Mouse (Mus musculus): ENCODE results near the gene Fbxw4.
"Not testable (repeated sequence)": the region's sequence is repeated elsewhere in the genome, so short reads cannot be mapped to it uniquely, and the experiment has no call there.

DNA sequence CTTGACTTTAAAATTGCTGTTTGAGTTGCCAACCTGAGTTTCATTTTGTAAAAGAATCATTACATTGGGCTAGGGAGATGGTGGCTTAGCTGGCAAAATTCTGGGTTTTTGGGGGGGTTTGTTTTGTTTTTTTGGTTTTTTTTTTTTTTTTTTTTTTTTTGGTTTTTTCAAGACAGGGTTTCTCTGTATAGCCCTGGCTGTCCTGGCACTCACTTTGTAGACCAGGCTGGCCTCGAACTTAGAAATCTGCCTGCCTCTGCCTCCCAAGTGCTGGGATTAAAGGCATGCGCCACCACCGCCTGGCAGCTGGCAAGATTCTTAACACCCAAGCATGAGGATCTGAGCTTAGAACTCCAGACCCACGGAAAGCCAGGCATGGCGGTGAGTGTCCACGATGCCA, 11.6 kb downstream of the Fbxw4 start:
- TF ChIP-seq CTCF, POLR2A (IDR thresholded peaks at IDR 0.05; ENCODE audit: insufficient read depth, low read depth, low read length): not testable (repeated sequence)
